Mouse (Mus musculus): ENCODE measurements around the gene Golga2.

Gene Golga2

GRCm38 (mm10) chr2:32317791-32318417, 30.7 kb downstream of the Golga2 start:
- no peak for DNase-seq (ENCODE audit: low read depth)

- no peak for DNase-seq (ENCODE audit: low read depth)
Observed at GRCm38 (mm10) chr2:32318709-32319585, 31.8 kb downstream of the Golga2 start.

GRCm38 (mm10) chr2:32319586-32320580, 32.7 kb downstream of the Golga2 start:
- DNase-seq (ENCODE audit: low read depth) = no peak

GRCm38 (mm10) chr2:32320721-32321120, 33.5 kb downstream of the Golga2 start:
- DNase-seq (ENCODE audit: low read depth) = no peak

GRCm38 (mm10) chr2:32321591-32322298, 34.6 kb downstream of the Golga2 start:
- DNase-seq (ENCODE audit: low read depth) = no peak

- no peak for DNase-seq (ENCODE audit: low read depth)
Observed at GRCm38 (mm10) chr2:32322754-32323741, 35.9 kb downstream of the Golga2 start.

- DNase-seq (ENCODE audit: low read depth) = no peak
Observed at GRCm38 (mm10) chr2:32324322-32324721, 37.1 kb downstream of the Golga2 start.

- DNase-seq (ENCODE audit: low read depth) = no peak
Observed at GRCm38 (mm10) chr2:32325342-32325741, 38.2 kb downstream of the Golga2 start.

- DNase-seq (ENCODE audit: low read depth) = no peak
Observed at GRCm38 (mm10) chr2:32327200-32327599, 40.0 kb downstream of the Golga2 start.

GRCm38 (mm10) chr2:32328911-32329460, 41.8 kb downstream of the Golga2 start:
- DNase-seq (ENCODE audit: low read depth) = no peak

GRCm38 (mm10) chr2:32329531-32329930, 42.3 kb downstream of the Golga2 start:
- no peak for DNase-seq (ENCODE audit: low read depth)

GRCm38 (mm10) chr2:32332159-32332558, 45.0 kb downstream of the Golga2 start:
- no peak for DNase-seq (ENCODE audit: low read depth)

- DNase-seq (ENCODE audit: low read depth) = no peak
Observed at GRCm38 (mm10) chr2:32335888-32336287, 48.7 kb downstream of the Golga2 start.

GRCm38 (mm10) chr2:32339912-32340642, 52.9 kb downstream of the Golga2 start:
- DNase-seq (ENCODE audit: low read depth) = no peak

GRCm38 (mm10) chr2:32340836-32341633, 53.9 kb downstream of the Golga2 start:
- DNase-seq (ENCODE audit: low read depth) = no peak

- no peak for DNase-seq (ENCODE audit: low read depth)
Observed at GRCm38 (mm10) chr2:32341634-32341939, 54.4 kb downstream of the Golga2 start.

- DNase-seq (ENCODE audit: low read depth) = no peak
Observed at GRCm38 (mm10) chr2:32342039-32342438, 54.9 kb downstream of the Golga2 start.

GRCm38 (mm10) chr2:32342539-32343350, 55.6 kb downstream of the Golga2 start:
- no peak for DNase-seq (ENCODE audit: low read depth)
